Mouse (Mus musculus): ENCODE results near the gene Msx1. TPM values are rescaled to one million over a fixed set of nuclear protein-coding genes. Genes with fewer than 3 reads are reported as not detected.
"Not testable (repeated sequence)": the region's sequence is repeated elsewhere in the genome, so short reads cannot be mapped to it uniquely, and the experiment has no call there.

The Msx1 gene
- 1 to 10 TPM; 4.6 to 5.6 TPM for total RNA-seq (2021)
- long read RNA-seq, experiment 1, transcript Msx1-201 (2 exons, 1,935 nt), result major isoform, 20 of 20 reads
- long read RNA-seq, experiment 1, partial matches to known transcripts, result 0 of 20 reads
- long read RNA-seq, experiment 1, other reads (novel, unspliced or antisense), result 0 of 20 reads
- long read RNA-seq, experiment 2, transcript Msx1-201 (2 exons, 1,935 nt), result major isoform, 15 of 15 reads
- long read RNA-seq, experiment 2, partial matches to known transcripts, result 0 of 15 reads
- long read RNA-seq, experiment 2, other reads (novel, unspliced or antisense), result 0 of 15 reads

GRCm38 (mm10) chr5:37824461-37824795 is at the start of gene Msx1:
Gene Msx1 (minus strand): TSS chr5:37824583.
- intact Hi-C loops (cut with DNase I), result no loop called here

GRCm38 (mm10) chr5:37865471-37865870 is 41.1 kb upstream of the Msx1 start:
- no peak for DNase-seq
- intact Hi-C loops (cut with DNase I), result no loop called here

More at GRCm38 (mm10) chr5:37824461-37824795, at the start of gene Msx1:
- DNase-seq, result peak; percentile 88 to 91

- intact Hi-C loops (cut with DNase I), result no loop called here
- no peak for DNase-seq
Observed at GRCm38 (mm10) chr5:37864309-37864708, 39.9 kb upstream of the Msx1 start.

GRCm38 (mm10) chr5:37860846-37861245 is 36.5 kb upstream of the Msx1 start:
- no peak for DNase-seq
- intact Hi-C loops (cut with DNase I), result no loop called here

- intact Hi-C loops (cut with DNase I), result no loop called here
- no peak for DNase-seq
Observed at GRCm38 (mm10) chr5:37860151-37860721, 35.9 kb upstream of the Msx1 start.

- intact Hi-C loops (cut with DNase I), result loop anchor here (10.0 kb wide), 1 partner anchor 57 kb away; no protein-coding TSS in a partner anchor
Observed at GRCm38 (mm10) chr5:37857763-37858545, 33.6 kb upstream of the Msx1 start.

GRCm38 (mm10) chr5:37856057-37856456 is 31.7 kb upstream of the Msx1 start:
- DNase-seq, result no peak
- intact Hi-C loops (cut with DNase I), result loop anchor here (10.0 kb wide), 1 partner anchor 59 kb away; no protein-coding TSS in a partner anchor

More at GRCm38 (mm10) chr5:37857763-37858545, 33.6 kb upstream of the Msx1 start:
- no peak for DNase-seq

- DNase-seq, result no peak
- intact Hi-C loops (cut with DNase I), result loop anchor here (10.0 kb wide), 1 partner anchor 61 kb away; no protein-coding TSS in a partner anchor
Observed at GRCm38 (mm10) chr5:37854233-37854632, 29.9 kb upstream of the Msx1 start.

GRCm38 (mm10) chr5:37851305-37851982 is 27.1 kb upstream of the Msx1 start:
- DNase-seq, result no peak
- intact Hi-C loops (cut with DNase I), result loop anchor here (10.0 kb wide), 1 partner anchor 63 kb away; no protein-coding TSS in a partner anchor

- DNase-seq, result no peak
- intact Hi-C loops (cut with DNase I), result no loop called here
Observed at GRCm38 (mm10) chr5:37848991-37849719, 24.8 kb upstream of the Msx1 start.

- no peak for DNase-seq
- intact Hi-C loops (cut with DNase I), result no loop called here
Observed at GRCm38 (mm10) chr5:37836267-37836646, 11.9 kb upstream of the Msx1 start.

GRCm38 (mm10) chr5:37835590-37836266 is 11.3 kb upstream of the Msx1 start:
- no peak for DNase-seq
- intact Hi-C loops (cut with DNase I), result no loop called here

- no peak for DNase-seq
- intact Hi-C loops (cut with DNase I), result no loop called here
Observed at GRCm38 (mm10) chr5:37832766-37833165, 8.4 kb upstream of the Msx1 start.

- intact Hi-C loops (cut with DNase I), result no loop called here
Observed at GRCm38 (mm10) chr5:37832031-37832430, 7.6 kb upstream of the Msx1 start.

GRCm38 (mm10) chr5:37830436-37830835 is 6.1 kb upstream of the Msx1 start:
- intact Hi-C loops (cut with DNase I); DNase-seq: not testable (repeated sequence)

More at GRCm38 (mm10) chr5:37832031-37832430, 7.6 kb upstream of the Msx1 start:
- no peak for DNase-seq

GRCm38 (mm10) chr5:37829926-37830325 is 5.5 kb upstream of the Msx1 start:
- no peak for DNase-seq
- intact Hi-C loops (cut with DNase I), result no loop called here

GRCm38 (mm10) chr5:37829296-37829670 is 4.9 kb upstream of the Msx1 start:
- DNase-seq, result no peak
- intact Hi-C loops (cut with DNase I), result no loop called here

GRCm38 (mm10) chr5:37828591-37829295 is 4.4 kb upstream of the Msx1 start:
- DNase-seq, result no peak
- intact Hi-C loops (cut with DNase I), result no loop called here

GRCm38 (mm10) chr5:37828001-37828400 is 3.6 kb upstream of the Msx1 start:
- intact Hi-C loops (cut with DNase I), result no loop called here
- no peak for DNase-seq
